Mouse (Mus musculus): ENCODE data around the gene Fgfr2. TPM values are rescaled to one million over a fixed set of nuclear protein-coding genes. Genes with fewer than 3 reads are reported as not detected.

Fgfr2 gene
- total RNA-seq, 2 experiments from 2014 or later: 56.7 to 61.5 TPM

GRCm38 (mm10) chr7:131605481-131605880 is 1517.7 kb downstream of the Fgfr2 start:
- DNase-seq (ENCODE audit: low spot score in 2 of 2): no peak

DNA sequence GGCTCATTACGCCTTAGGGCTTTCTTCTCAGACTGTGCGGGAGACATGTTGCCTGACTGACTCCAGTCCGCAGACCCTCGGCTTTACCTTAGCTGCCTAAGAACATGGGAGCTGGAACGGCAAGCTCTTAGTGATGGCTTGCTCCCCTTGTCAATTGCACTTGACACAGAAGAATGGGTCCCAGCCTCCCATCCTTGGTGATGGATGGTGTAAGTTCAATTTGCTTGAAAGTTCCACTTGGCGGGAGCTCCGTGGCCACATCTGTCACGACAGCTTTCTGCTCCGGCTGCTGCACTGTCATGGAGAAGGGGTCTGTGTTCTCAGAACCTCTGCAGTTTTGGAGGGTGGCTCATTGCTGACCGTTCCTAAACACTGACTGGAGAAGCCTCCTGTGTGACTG is 1518.2 kb downstream of the Fgfr2 start:
- no peak for DNase-seq (ENCODE audit: low spot score in 2 of 2)

DNA sequence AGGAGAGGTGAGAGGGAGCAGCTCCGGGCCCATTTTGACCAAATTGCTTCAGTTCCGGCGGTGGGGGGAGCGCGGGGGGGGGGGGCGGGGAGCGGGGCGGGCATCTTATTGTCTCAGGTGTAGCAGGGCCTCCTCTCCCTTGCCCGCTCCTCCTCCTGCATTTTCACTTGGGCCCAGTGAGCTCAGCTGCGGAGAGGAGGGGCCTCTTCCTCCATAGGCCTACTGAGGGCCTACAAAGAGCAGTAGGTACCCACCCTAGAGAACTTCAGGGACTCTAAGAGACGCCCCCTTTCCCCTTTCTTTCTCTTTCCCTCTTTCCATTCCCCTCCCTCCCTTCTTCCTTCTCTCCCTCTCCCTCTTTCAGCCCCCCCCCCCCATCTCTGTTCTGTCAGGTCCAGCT is 1520.0 kb downstream of the Fgfr2 start:
- DNase-seq (ENCODE audit: low spot score in 2 of 2): no peak

GRCm38 (mm10) chr7:131602106-131602505 is 1521.0 kb downstream of the Fgfr2 start:
- no peak for DNase-seq (ENCODE audit: low spot score in 2 of 2)

DNA sequence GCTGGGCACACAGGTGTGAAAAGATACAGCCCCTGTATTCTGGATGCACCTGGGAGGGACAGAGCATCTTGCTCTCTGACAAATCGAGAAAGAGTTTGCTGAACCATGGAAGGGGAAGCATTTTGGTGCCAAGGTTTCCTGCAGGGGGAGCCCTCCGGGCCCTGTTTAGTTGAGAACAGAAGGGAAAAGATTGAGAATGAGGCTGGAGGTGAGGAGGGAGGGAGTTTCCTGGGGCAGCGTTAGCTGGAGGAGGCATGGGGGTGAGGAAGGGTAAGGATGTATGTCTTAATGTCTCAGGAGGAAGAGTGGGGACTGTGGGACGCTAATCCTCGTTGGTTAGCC is 1524.7 kb downstream of the Fgfr2 start:
- peak; percentile 7 to 54 for DNase-seq (ENCODE audit: low spot score in 2 of 2)

- peak in 1 of 2 experiments; percentile 10 for DNase-seq (ENCODE audit: low spot score in 2 of 2)
Measured at GRCm38 (mm10) chr7:131597779-131598482, 1525.2 kb downstream of the Fgfr2 start.

GRCm38 (mm10) chr7:131585551-131585950 is 1537.6 kb downstream of the Fgfr2 start:
- DNase-seq (ENCODE audit: low spot score in 2 of 2): no peak

DNA sequence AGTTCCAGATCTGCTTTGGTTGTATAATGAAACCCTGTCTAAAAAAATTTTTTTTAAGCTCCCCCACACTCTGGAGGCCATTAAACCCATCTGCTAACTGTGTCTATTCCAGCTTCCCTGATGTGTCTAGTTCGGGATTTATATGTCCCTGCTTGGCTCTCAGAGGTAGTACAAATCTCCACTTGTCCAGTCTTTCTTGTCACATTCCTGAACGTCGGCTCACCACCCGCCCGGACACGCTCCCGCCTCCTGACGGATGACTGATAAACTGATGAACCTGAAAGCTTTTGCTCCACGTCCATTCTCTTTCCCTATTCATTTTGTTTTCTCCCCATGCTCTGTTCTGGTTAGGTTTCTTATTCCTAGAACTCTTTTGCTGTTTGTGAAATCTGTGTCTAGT is 1541.0 kb downstream of the Fgfr2 start:
- no peak for DNase-seq (ENCODE audit: low spot score in 2 of 2)

GRCm38 (mm10) chr7:131575246-131575645 is 1547.9 kb downstream of the Fgfr2 start:
- DNase-seq (ENCODE audit: low spot score in 2 of 2): no peak

- no peak for DNase-seq (ENCODE audit: low spot score in 2 of 2)
Measured at GRCm38 (mm10) chr7:131560697-131561042, 1562.5 kb downstream of the Fgfr2 start.

- peak; percentile 88 to 97 for DNase-seq (ENCODE audit: low spot score in 2 of 2)
Measured at GRCm38 (mm10) chr7:131559986-131560696, 1563.0 kb downstream of the Fgfr2 start, which contains the start of gene Bub3. Gene Bub3, plus strand, starts transcription at chr7:131560222.

- DNase-seq (ENCODE audit: low spot score in 2 of 2): no peak
Measured at GRCm38 (mm10) chr7:131557751-131558150, 1565.4 kb downstream of the Fgfr2 start.

DNA sequence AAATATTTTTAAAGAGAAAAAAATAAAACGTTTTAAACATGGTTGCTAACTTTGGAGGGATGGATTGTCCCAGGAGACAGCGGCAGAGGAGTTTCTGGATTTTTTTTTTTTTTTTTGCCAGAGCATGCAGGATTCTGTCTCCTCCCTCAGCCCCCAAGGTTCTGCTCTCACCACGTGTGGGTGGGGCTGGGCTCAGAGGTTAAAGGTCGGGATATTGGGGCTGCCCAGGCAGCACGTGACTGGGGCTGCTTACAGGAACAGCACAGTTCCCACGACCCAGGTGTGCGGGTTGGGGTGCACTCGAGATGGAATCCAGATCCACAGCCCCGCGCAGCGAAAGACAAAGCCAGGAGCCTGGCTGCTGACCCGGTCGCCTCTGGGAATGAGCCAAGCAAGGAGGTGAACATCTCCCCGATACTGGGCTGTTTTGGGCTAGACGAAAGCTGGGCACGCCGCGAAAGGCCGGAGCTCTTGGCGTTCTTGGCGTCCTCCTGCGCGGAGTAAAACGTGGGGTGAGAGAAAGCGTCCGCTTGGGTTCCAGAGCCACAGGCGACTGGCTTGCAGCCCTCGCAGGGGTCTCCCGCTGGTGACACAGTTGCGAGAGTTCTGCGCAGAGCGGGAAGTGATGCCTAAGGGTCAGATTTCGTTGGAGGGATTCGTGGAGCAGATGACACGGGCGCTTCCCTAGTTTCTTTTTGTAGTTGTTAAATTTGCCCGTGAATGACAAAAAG is 1566.4 kb downstream of the Fgfr2 start:
- no peak for DNase-seq (ENCODE audit: low spot score in 2 of 2)

DNA sequence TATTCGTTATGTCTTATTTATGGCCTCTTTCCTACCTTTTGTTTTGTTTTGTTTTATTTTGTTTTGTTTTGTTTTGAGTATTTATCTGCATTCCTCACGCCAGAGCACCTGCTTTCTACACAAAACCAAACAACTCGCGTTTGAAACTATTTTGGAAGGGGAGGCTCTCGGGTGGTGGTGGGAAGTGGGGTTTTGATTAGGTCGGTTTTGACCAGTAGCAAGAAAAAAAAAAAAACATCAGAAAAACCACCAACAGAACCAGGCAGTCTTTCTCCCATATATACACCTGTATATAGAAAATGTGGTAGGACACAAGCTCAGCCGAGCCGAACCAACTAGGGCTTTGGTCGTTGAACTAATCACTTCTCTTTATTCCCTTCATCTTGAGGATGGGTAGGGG is 1567.0 kb downstream of the Fgfr2 start:
- no peak for DNase-seq (ENCODE audit: low spot score in 2 of 2)

GRCm38 (mm10) chr7:131555301-131556081 is 1567.7 kb downstream of the Fgfr2 start:
- no peak for DNase-seq (ENCODE audit: low spot score in 2 of 2)

GRCm38 (mm10) chr7:131554341-131555180 is 1568.6 kb downstream of the Fgfr2 start:
- DNase-seq (ENCODE audit: low spot score in 2 of 2): no peak

DNA sequence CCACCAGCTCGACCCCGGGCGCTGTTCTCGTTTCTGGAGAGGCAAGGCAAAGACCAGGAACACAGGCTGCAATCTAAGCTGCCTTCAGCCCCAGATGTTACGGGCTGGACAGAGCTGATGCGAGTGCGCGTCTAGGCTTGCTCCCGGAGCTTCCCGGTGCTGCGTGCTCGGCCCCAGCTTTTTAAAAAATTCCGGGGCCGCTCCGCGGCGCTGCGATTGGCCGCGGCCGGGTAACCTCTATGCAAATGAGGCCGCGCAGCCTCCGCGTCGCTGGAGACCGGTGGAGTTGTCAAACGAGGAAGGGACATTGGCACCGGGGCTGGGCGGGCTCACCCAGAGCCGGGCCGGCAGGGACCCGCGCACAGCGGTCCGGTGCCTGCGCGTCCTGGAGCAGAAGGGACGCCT is 1569.4 kb downstream of the Fgfr2 start:
- no peak for DNase-seq (ENCODE audit: low spot score in 2 of 2)

DNA sequence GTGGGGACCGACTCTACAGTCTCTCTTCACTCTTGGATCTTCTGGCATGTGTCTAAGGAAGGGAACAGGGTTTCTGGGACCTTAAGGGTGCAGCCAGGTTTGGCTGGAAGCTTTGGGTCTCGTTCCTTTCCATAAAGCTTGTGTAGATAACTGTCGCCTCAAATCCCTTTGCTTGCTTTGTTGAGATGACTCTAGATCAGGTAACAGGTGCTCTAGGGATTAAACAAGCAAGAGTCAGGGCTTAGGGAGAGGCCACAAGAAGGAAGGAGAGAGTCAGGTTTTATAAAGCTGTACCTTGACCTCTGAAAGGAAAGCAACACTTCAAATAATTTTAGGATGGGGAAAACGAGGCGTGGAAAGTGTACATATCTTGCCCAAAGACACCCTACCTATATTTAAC is 1570.4 kb downstream of the Fgfr2 start:
- DNase-seq (ENCODE audit: low spot score in 2 of 2): no peak

DNA sequence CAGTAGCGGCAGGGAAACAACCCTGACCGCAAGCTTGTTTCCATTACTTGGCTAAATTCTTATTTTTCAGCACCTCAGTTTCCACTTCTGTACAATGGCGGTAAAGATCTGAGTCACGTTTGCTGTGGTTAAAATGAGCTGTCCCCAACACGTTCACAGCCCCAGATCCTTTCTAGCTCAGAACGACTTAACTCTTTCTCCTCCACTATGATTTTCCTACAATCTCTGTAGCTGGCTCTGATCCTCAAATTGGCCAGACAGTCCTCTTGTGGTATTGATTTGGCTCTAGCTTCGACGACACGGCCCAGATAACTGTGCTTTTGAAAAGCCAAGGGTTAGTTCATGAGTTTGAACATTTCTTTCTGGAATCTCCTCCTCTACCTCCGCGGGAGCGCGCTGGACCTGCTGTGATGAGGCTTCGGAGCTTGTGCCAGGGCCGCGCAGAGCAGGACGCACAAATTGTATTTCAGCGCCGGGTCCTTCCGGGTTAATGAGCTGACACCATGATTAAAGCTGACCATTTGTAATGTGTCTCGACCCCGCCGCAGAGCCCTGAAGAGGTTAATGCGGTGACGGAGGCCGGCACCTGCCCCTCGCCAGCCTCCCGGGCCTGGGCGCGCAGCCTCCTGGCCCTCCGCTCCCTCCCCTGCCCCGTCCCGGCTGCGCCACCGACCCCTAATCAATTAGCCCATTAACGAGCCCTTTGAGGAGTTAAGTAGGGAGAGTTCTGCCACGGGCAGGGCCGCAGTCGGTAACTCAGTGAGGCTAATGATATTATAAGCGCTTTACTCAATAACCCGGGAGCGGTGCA is 1571.0 kb downstream of the Fgfr2 start:
- DNase-seq (ENCODE audit: low spot score in 2 of 2): no peak

GRCm38 (mm10) chr7:131551471-131551870 is 1571.7 kb downstream of the Fgfr2 start:
- no peak for DNase-seq (ENCODE audit: low spot score in 2 of 2)

Measured in layer of hippocampus, adult 18-20 months (tissue).